Mouse (Mus musculus) intestine, postnatal 0 days (tissue): ENCODE data around the gene Rhobtb3. TPM values are rescaled to one million over a fixed set of nuclear protein-coding genes. Genes with fewer than 3 reads are reported as not detected.
A peak's percentile ranks its signal among the peaks of the same experiment; 100 is the strongest.

Experiments
- ATAC-seq: fragments of 200-750 bp; cut with Nextera tagmentation; 2 replicates; pipeline ENCODE4 v1.8.0; 2017; ENCODE audit warnings: mild to moderate bottlenecking, moderate TSS enrichment, moderate library complexity
- H3K27ac ChIP-seq: fragments of 300-500 bp; sonication (generic); 2 replicates; pipeline ENCODE4 v1.5.1; 2014; ENCODE audit warnings: mild to moderate bottlenecking, low read depth, low read length, moderate library complexity
- H3K27me3 ChIP-seq: fragments of 300-500 bp; sonication (generic); replicated peaks from 2 replicates; pipeline ENCODE4 v1.6.1; 2014; ENCODE audit warnings: low read length, mixed read lengths; ENCODE audit not compliant: control insufficient read depth, insufficient read depth
- H3K36me3 ChIP-seq: fragments of 300-500 bp; sonication (generic); 2 replicates; pipeline ENCODE4 v1.6.1; 2014; ENCODE audit warnings: mild to moderate bottlenecking, moderate library complexity; ENCODE audit not compliant: control insufficient read depth, insufficient read depth
- H3K4me1 ChIP-seq: fragments of 300-500 bp; sonication (generic); replicated peaks from 2 replicates; pipeline ENCODE4 v1.6.1; 2014; ENCODE audit warnings: antibody characterized with exemption, low read length, mixed read lengths; ENCODE audit not compliant: control insufficient read depth, insufficient read depth
- H3K4me2 ChIP-seq: fragments of 300-500 bp; sonication (generic); replicated peaks from 2 replicates; pipeline ENCODE4 v1.6.1; 2014; ENCODE audit warnings: low read depth, mild to moderate bottlenecking, moderate library complexity
- H3K4me3 ChIP-seq: fragments of 300-500 bp; sonication (generic); 2 replicates; pipeline ENCODE4 v1.5.1; 2014; ENCODE audit warnings: low read depth, low read length
- H3K9ac ChIP-seq: fragments of 300-500 bp; sonication (generic); 2 replicates; pipeline ENCODE4 v1.6.1; 2014; ENCODE audit warnings: mild to moderate bottlenecking, low read depth, low read length
- H3K9me3 ChIP-seq: fragments of 300-500 bp; sonication (generic); 2 replicates; pipeline ENCODE4 v1.6.1; 2016; ENCODE audit warnings: mixed run types; ENCODE audit not compliant: control insufficient read depth
- CTCF ChIP-seq: sonication (generic); IDR thresholded peaks from 2 replicates; pipeline ENCODE4 v1.5.1; 2016; ENCODE audit warnings: low read depth, mild to moderate bottlenecking, control low read depth, antibody characterized with exemption, moderate library complexity
- WGBS: fragments of 180-500 bp; shearing (Covaris S2); extraction: QIAGEN DNeasy Blood & Tissue Kit; methylation state at CpG from one replicate; pipeline ENCODE4 v1.1.7; 2014; 5-methylcytosine and 5-hydroxymethylcytosine counted together
- polyA plus RNA-seq: library from polyadenylated mRNA; unstranded; fragments of >200 nt; fragmentation: Nextera tagmentation; extraction: Ambion mirVana; gene quantifications from 2 replicates; pipeline ENCODE4 v1.2.1, GENCODE M21; 2015

Gene Rhobtb3
- polyA plus RNA-seq, 1 experiment from 2014 or later: 10.1 TPM

GRCm38 (mm10) chr13:75865486-75866184 lies 78.1 kb downstream of the Rhobtb3 start:
- H3K4me2 ChIP-seq: no peak overlapping the region
- TF ChIP-seq CTCF: no peak
- no peak overlapping the region for H3K9ac ChIP-seq
- no peak overlapping the region for H3K27ac ChIP-seq
- no peaks in the 10 kb centered on the region for H3K4me1 ChIP-seq
- ATAC-seq: no peak
- no peak overlapping the region for H3K4me3 ChIP-seq
- H3K36me3 ChIP-seq: 0 out of 2 replicates have a peak, but pooled peaks cover 7% of the 10 kb centered on the region
- H3K9me3 ChIP-seq: no peaks in the 10 kb centered on the region
- H3K27me3 ChIP-seq: no peaks in the 10 kb centered on the region

- no peaks in the 10 kb centered on the region for H3K9me3 ChIP-seq
- 46% methylated on average over 1 of the region's 1 CpGs for WGBS
- no peak overlapping the region for H3K9ac ChIP-seq
- no peaks in the 10 kb centered on the region for H3K36me3 ChIP-seq
- H3K4me1 ChIP-seq: no peaks in the 10 kb centered on the region
- H3K27ac ChIP-seq: peak overlapping the region; percentile 68
- no peaks in the 10 kb centered on the region for H3K27me3 ChIP-seq
- no peak for TF ChIP-seq CTCF
- no peak overlapping the region for H3K4me3 ChIP-seq
- H3K4me2 ChIP-seq: no peak overlapping the region
- peak; percentile 96 for ATAC-seq
These were observed 84.4 kb downstream of the Rhobtb3 start for GRCm38 (mm10) chr13:75859264-75859844.

GRCm38 (mm10) chr13:75853118-75853517 lies 90.6 kb downstream of the Rhobtb3 start:
- Histone ChIP-seq H3K4me1 (no peaks in the 10 kb centered on the region), H3K36me3 (peaks cover 15% of the 10 kb centered on the region), H3K27me3 (no peaks in the 10 kb centered on the region), H3K27ac (no peak overlapping the region), H3K9ac (no peak overlapping the region), H3K9me3 (no peaks in the 10 kb centered on the region), H3K4me2 (no peak overlapping the region), H3K4me3 (no peak overlapping the region)
- ATAC-seq: no peak
- no peak for TF ChIP-seq CTCF
- 94% methylated on average over 3 of the region's 3 CpGs for WGBS

DNA sequence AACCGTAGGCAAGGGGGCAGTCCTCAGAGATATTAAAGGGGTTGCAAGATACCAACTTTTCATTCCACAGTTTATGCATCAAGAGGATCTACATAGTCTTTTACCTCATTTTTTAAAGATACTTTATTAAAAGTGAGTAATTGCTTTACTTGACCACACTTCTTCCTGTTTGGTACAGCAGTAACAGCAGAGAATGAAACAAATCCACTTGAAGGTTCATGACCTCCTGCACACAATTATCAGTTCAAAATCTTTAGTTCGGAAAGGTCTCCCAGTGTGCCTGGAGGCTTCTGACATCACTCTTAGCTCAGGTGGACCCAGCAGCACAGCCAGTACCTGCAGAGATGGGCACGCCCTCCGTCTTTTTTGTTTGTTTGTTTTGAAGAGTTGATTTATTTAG lies 91.7 kb downstream of the Rhobtb3 start:
- 83% methylated on average over 4 of the region's 4 CpGs for WGBS
- H3K4me1 ChIP-seq: no peaks in the 10 kb centered on the region
- H3K9me3 ChIP-seq: no peaks in the 10 kb centered on the region
- no peak overlapping the region for H3K27ac ChIP-seq
- no peaks in the 10 kb centered on the region for H3K27me3 ChIP-seq
- TF ChIP-seq CTCF: no peak
- H3K4me2 ChIP-seq: no peak overlapping the region
- peaks cover 26% of the 10 kb centered on the region for H3K36me3 ChIP-seq
- no peak for ATAC-seq
- no peak overlapping the region for H3K9ac ChIP-seq
- H3K4me3 ChIP-seq: no peak overlapping the region

DNA sequence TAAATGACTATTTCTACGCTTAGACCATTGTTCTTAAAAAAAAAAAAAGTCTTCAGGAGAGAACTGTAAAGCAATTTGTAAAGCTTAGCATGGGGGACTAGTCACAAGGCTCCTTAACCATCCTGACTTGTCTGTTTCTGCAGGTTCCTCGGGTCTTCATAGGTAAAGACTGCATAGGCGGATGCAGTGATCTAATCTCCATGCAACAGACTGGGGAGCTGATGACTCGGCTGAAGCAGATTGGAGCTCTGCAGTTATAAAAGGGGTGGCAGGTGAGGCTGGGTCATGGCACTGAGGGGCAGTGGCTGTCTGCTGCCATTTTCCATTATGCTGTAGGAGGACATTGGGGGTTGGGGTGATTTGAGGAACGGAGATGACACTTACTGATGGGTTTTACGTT lies 96.7 kb downstream of the Rhobtb3 start:
- Histone ChIP-seq H3K27me3 (no peaks in the 10 kb centered on the region), H3K4me3 (no peak overlapping the region), H3K36me3 (peaks cover 26% of the 10 kb centered on the region), H3K9me3 (no peaks in the 10 kb centered on the region), H3K9ac (no peak overlapping the region), H3K27ac (no peak overlapping the region), H3K4me1 (0 out of 2 replicates have a peak, but pooled peaks cover 5% of the 10 kb centered on the region), H3K4me2 (no peak overlapping the region)
- TF ChIP-seq CTCF: no peak
- no peak for ATAC-seq
- WGBS: 84% methylated on average over 6 of the region's 6 CpGs

DNA sequence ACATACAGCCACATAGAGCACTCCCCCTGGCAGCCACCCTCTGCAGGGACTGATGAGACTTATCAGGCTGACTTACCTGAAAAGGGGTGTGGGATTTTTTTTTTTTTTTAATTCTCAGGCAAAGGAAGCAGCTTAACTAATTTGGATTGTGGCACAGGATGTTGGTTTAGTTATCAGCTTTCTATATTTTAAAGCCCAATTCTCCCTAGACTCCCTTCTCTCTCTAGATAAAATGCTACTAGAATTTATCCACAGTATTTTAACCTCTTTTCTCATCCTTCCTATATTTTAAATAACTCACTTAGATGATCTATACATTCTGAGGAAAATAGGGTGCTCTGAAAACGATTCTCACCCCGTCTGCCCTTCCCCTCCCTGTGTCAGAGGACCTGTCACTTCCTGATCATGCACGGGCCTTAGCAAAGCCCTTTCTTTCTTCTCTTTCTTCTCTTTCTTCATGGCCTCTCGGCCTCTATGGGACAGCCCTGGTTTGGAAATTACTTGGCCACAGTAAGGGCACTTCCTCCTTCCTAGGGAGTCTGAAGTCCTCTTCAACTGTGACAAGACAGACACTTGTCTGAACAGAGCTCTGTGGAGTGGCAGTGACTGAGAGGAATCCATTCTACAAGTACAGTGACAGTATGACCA lies 98.1 kb downstream of the Rhobtb3 start:
- peak overlapping the region; percentile 3 for H3K27ac ChIP-seq
- no peaks in the 10 kb centered on the region for H3K27me3 ChIP-seq
- H3K36me3 ChIP-seq: peaks cover 18% of the 10 kb centered on the region
- H3K9ac ChIP-seq: no peak overlapping the region
- peak overlapping the region; percentile 21; the same call in 1 of the 2 replicates for H3K4me2 ChIP-seq
- peak; percentile 39 for ATAC-seq
- H3K4me3 ChIP-seq: no peak overlapping the region
- WGBS: 43% methylated on average over 4 of the region's 4 CpGs
- no peaks in the 10 kb centered on the region for H3K9me3 ChIP-seq
- no peak for TF ChIP-seq CTCF
- 0 out of 2 replicates have a peak, but pooled peaks cover 5% of the 10 kb centered on the region for H3K4me1 ChIP-seq
